Mouse (Mus musculus) megakaryocyte, embryonic 14.5 days (primary cell): ENCODE results near the gene Nudc.

Experiments
- FLI1 ChIP-seq: IDR thresholded peaks from 2 replicates; pipeline ENCODE4 v1.6.1; 2012; ENCODE audit warnings: low read length, inconsistent platforms, mixed read lengths
- GATA1 ChIP-seq: IDR thresholded peaks from 3 replicates; pipeline ENCODE4 v1.6.1; 2012; ENCODE audit warnings: mixed read lengths, low read length, inconsistent platforms, borderline replicate concordance

- TF ChIP-seq GATA1 (no peak), FLI1 (no peak)
These were observed 7.9 kb upstream of the Nudc start for GRCm38 (mm10) chr4:133553448-133554330.
